ENCODE assay signal across 18 mouse cellular contexts in the genomic region with DNA sequence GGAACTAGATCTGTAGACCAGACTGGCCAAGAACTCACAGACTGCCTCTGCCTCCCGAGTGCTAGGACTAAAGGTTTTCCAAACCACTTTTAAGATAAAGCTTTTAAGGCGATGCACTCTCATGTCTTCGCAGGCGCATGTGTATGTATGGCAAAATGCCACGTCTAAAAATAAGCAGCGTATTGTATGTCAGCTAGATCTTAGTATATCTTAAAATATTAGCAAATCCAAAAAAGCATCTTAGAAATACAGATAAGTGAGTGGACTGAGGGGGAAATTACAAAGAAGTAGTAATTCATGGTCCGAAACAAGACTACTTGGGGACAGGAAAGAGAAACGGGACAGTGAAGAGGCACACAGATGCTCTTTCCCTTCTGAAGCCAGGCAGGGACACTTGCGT. TPM values are rescaled to one million over a fixed set of nuclear protein-coding genes. Genes with fewer than 3 reads are reported as not detected.
DNase-seq lines count a peak whose midpoint lies in the region; ATAC-seq and TF ChIP-seq lines count a peak whose summit lies in the region.
"Had no signal": no experiment of that assay in that cellular context is flagged by ENCODE, and none has a peak within 500 bp of the region (broad histone marks: within the 10 kb centered on the region; RNA-seq: fewer than 3 reads in every experiment).

No protein-coding gene starts in this region.

- WGBS in lung, embryonic 14.5 days, result 80% methylated on average over 9 of the region's 9 CpGs
- WGBS in liver, embryonic 13.5 days (ENCODE audit: insufficient replicate concordance), result 77% methylated on average over 9 of the region's 9 CpGs
- WGBS in stomach, postnatal 0 days, result 61% methylated on average over 9 of the region's 9 CpGs

- no peak for ATAC-seq in lung, embryonic 14.5 days (ENCODE audit: insufficient read depth)
- no peak for ATAC-seq in liver, embryonic 13.5 days (ENCODE audit: low read depth)
- ATAC-seq in stomach, postnatal 0 days (ENCODE audit: low FRiP score, low TSS enrichment), result no peak
- ATAC-seq: CD4-positive, CD25-positive, alpha-beta regulatory T cell, adult 4 months; intestine, embryonic 15.5 days had no signal

- H3K4me2 ChIP-seq in lung, embryonic 14.5 days, result no peak overlapping the region
- H3K4me2 ChIP-seq in liver, embryonic 13.5 days, result peak overlapping the region; percentile 85
- no peak overlapping the region for H3K4me2 ChIP-seq in stomach, postnatal 0 days (replicated peaks; ENCODE audit: low read depth)

- no peak for TF ChIP-seq EP300 in stomach, postnatal 0 days (optimal IDR thresholded peaks at IDR 0.05)

- no peaks in the 10 kb centered on the region for H3K9me3 ChIP-seq in lung, embryonic 14.5 days (ENCODE audit: low read depth, low read length)
- no peaks in the 10 kb centered on the region for H3K9me3 ChIP-seq in liver, embryonic 13.5 days (replicated peaks)
- H3K9me3 ChIP-seq in stomach, postnatal 0 days (ENCODE audit: control insufficient read depth, low read length), result no peaks in the 10 kb centered on the region
- H3K9me3 ChIP-seq: intestine, embryonic 15.5 days had no signal

- H3K4me1 ChIP-seq in lung, embryonic 14.5 days (ENCODE audit: insufficient read depth), result 0 out of 2 replicates have a peak, but pooled peaks cover 6% of the 10 kb centered on the region
- H3K4me1 ChIP-seq in liver, embryonic 13.5 days (replicated peaks), result peaks cover 33% of the 10 kb centered on the region
- no peaks in the 10 kb centered on the region; the same call in 1 of the 2 replicates for H3K4me1 ChIP-seq in stomach, postnatal 0 days (replicated peaks; ENCODE audit: control insufficient read depth, insufficient read depth)

- DNase-seq in cerebellum, adult 9-11 months, result peak; percentile 19
- no peak for DNase-seq in cerebellum, postnatal 14 days
- peak; percentile 24 for DNase-seq in lung, embryonic 14.5 days
- DNase-seq in lung, postnatal 25 days (ENCODE audit: low spot score), result no peak
- DNase-seq in liver, embryonic 13.5 days, result no peak
- no peak for DNase-seq in stomach, postnatal 0 days (ENCODE audit: low spot score)
- DNase-seq in adrenal gland, adult 8-10 months, result no peak
- no peak for DNase-seq in spleen, postnatal 4 days (ENCODE audit: low spot score in 2 of 2)
- DNase-seq: cerebellum, adult 11 months; cerebellum, postnatal 36 days; heart, postnatal 10 days; kidney, adult 9 months; kidney, postnatal 25 days; lung, postnatal 10 days; thymus, postnatal 36 days had no signal

- no peak overlapping the region for H3K9ac ChIP-seq in lung, embryonic 14.5 days
- peak overlapping the region; percentile 99; the same call in 1 of the 2 replicates for H3K9ac ChIP-seq in liver, embryonic 13.5 days
- H3K9ac ChIP-seq in stomach, postnatal 0 days (ENCODE audit: low read length), result no peak overlapping the region
- H3K9ac ChIP-seq: intestine, embryonic 15.5 days had no signal

- no peaks in the 10 kb centered on the region for H3K27me3 ChIP-seq in lung, embryonic 14.5 days (ENCODE audit: insufficient read depth, low read length)
- no peaks in the 10 kb centered on the region for H3K27me3 ChIP-seq in liver, embryonic 13.5 days
- H3K27me3 ChIP-seq in stomach, postnatal 0 days (ENCODE audit: control insufficient read depth, insufficient read depth, low read length), result no peaks in the 10 kb centered on the region
- H3K27me3 ChIP-seq: intestine, embryonic 15.5 days had no signal

- no peak for TF ChIP-seq CTCF in lung, embryonic 14.5 days (IDR thresholded peaks at IDR 0.05; ENCODE audit: low read depth)
- TF ChIP-seq CTCF in stomach, postnatal 0 days (IDR thresholded peaks at IDR 0.05; ENCODE audit: low read depth), result no peak

- H3K4me3 ChIP-seq in lung, embryonic 14.5 days (ENCODE audit: low read depth, low read length), result no peak overlapping the region
- H3K4me3 ChIP-seq in liver, embryonic 13.5 days (replicated peaks), result peak overlapping the region; percentile 99
- H3K4me3 ChIP-seq in stomach, postnatal 0 days (ENCODE audit: low read depth, low read length), result no peak overlapping the region

- H3K36me3 ChIP-seq in lung, embryonic 14.5 days (ENCODE audit: insufficient read depth), result 0 out of 2 replicates have a peak, but pooled peaks cover 6% of the 10 kb centered on the region
- peaks cover 10% of the 10 kb centered on the region for H3K36me3 ChIP-seq in liver, embryonic 13.5 days
- no peaks in the 10 kb centered on the region for H3K36me3 ChIP-seq in stomach, postnatal 0 days (ENCODE audit: control insufficient read depth, insufficient read depth, low read length)
- H3K36me3 ChIP-seq: intestine, embryonic 15.5 days had no signal

- H3K27ac ChIP-seq in lung, embryonic 14.5 days (ENCODE audit: low read depth), result no peak overlapping the region
- peak overlapping the region; percentile 99 for H3K27ac ChIP-seq in liver, embryonic 13.5 days
- peak overlapping the region; percentile 96; the same call in 1 of the 2 replicates for H3K27ac ChIP-seq in stomach, postnatal 0 days (replicated peaks)

RNA-seq across cellular contexts. Expression of gene D030056L22Rik, which starts 1.4 kb away (rescaled TPM):
- 42.4 and 43.4 TPM in 2 replicates for polyA plus RNA-seq in lung, embryonic 14.5 days (2014; fragmentation: Nextera tagmentation; extraction: Ambion mirVana)
- 36.8 and 41.7 TPM in 2 replicates for polyA plus RNA-seq in liver, embryonic 13.5 days (2015; fragmentation: Nextera tagmentation; extraction: Ambion mirVana)
- polyA plus RNA-seq in stomach, postnatal 0 days (2015; fragmentation: Nextera tagmentation; extraction: Ambion mirVana), result 11.4 and 12.8 TPM in 2 replicates
- 10 to 100 TPM; 12.0 to 14.0 (median 13.0) TPM for total RNA-seq in adrenal gland, adult 8-10 months (2022)

RNA-seq across cellular contexts. Expression of gene Trpm6, which starts 38.2 kb away (rescaled TPM):
- polyA plus RNA-seq in lung, embryonic 14.5 days (2014; fragmentation: Nextera tagmentation; extraction: Ambion mirVana), result 0.68 and 1.0 TPM in 2 replicates
- 0.03 TPM in 1 of 2 replicates, not detected in the other for polyA plus RNA-seq in liver, embryonic 13.5 days (2015; fragmentation: Nextera tagmentation; extraction: Ambion mirVana)
- 0.01 and 0.05 TPM in 2 replicates for polyA plus RNA-seq in stomach, postnatal 0 days (2015; fragmentation: Nextera tagmentation; extraction: Ambion mirVana)
- under 1 TPM in 3 of 4 experiments, not detected in 1; 0.06 to 0.12 (median 0.07) TPM for total RNA-seq in adrenal gland, adult 8-10 months (2022)
- total RNA-seq: adrenal gland, adult 18-20 months had no signal

RNA-seq across cellular contexts. Expression of gene Carnmt1, which starts 41.0 kb away (rescaled TPM):
- polyA plus RNA-seq in lung, embryonic 14.5 days (2014; fragmentation: Nextera tagmentation; extraction: Ambion mirVana), result 37.8 and 44.0 TPM in 2 replicates
- 24.7 and 25.6 TPM in 2 replicates for polyA plus RNA-seq in liver, embryonic 13.5 days (2015; fragmentation: Nextera tagmentation; extraction: Ambion mirVana)
- polyA plus RNA-seq in stomach, postnatal 0 days (2015; fragmentation: Nextera tagmentation; extraction: Ambion mirVana), result 18.4 and 18.6 TPM in 2 replicates
- 10 to 100 TPM; 19.0 to 23.3 (median 22.1) TPM for total RNA-seq in adrenal gland, adult 8-10 months (2022)

Comparison
In these comparisons a context has a peak if more than half of its experiments do, and no peak if none do; other contexts are left out.
1. DNase-seq: peak in cerebellum, adult 9-11 months (single experiment) and lung, embryonic 14.5 days (single experiment); none in cerebellum, postnatal 14 days (0 of 2), lung, postnatal 25 days (single experiment), liver, embryonic 13.5 days (single experiment), stomach, postnatal 0 days (single experiment), adrenal gland, adult 8-10 months (single experiment) and spleen, postnatal 4 days (0 of 2).